Mouse (Mus musculus): Measurements from ENCODE around the gene 4430402I18Rik.

- TF ChIP-seq CTCF (IDR thresholded peaks at IDR 0.05; ENCODE audit: low read depth, low read length) (no peak), POLR2A (IDR thresholded peaks at IDR 0.05; ENCODE audit: insufficient read depth, low read length) (no peak)
Observed at GRCm38 (mm10) chr19:28915602-28916250, 51.9 kb downstream of the 4430402I18Rik start.

All from ES-Bruce4 (cell line).